Mouse (Mus musculus) erythroblast, embryonic 14.5 days (primary cell): ENCODE data around the gene Mpv17l2. TPM values are rescaled to one million over a fixed set of nuclear protein-coding genes. Genes with fewer than 3 reads are reported as not detected.

Experiments
- H3K27me3 ChIP-seq: 2 replicates; pipeline ENCODE4 v1.6.1; 2012; ENCODE audit warnings: inconsistent platforms; ENCODE audit not compliant: control insufficient read depth
- H3K36me3 ChIP-seq: 2 replicates; pipeline ENCODE4 v1.6.1; 2012; ENCODE audit warnings: mild to moderate bottlenecking, inconsistent platforms; ENCODE audit not compliant: control insufficient read depth
- H3K4me1 ChIP-seq: 2 replicates; pipeline ENCODE4 v1.6.1; 2012; ENCODE audit warnings: inconsistent platforms; ENCODE audit not compliant: control insufficient read depth
- H3K4me3 ChIP-seq: replicated peaks from 2 replicates; pipeline ENCODE3; 2012; ENCODE audit warnings: moderate library complexity, mild to moderate bottlenecking, inconsistent platforms
- H3K9me3 ChIP-seq: 2 replicates; pipeline ENCODE4 v1.6.1; 2012; ENCODE audit warnings: low read length, inconsistent platforms, mixed read lengths; ENCODE audit not compliant: control insufficient read depth
- GATA1 ChIP-seq: IDR thresholded peaks from 2 replicates; pipeline ENCODE4 v1.6.1; 2012; ENCODE audit warnings: low read length, inconsistent platforms, mixed read lengths
- TAL1 ChIP-seq: IDR thresholded peaks from 3 replicates; pipeline ENCODE4 v1.6.1; 2012; ENCODE audit warnings: low read length, inconsistent platforms, mixed read lengths
- polyA plus RNA-seq: library from polyadenylated mRNA; stranded (reverse); fragments of >175 nt; gene quantifications from 2 replicates; pipeline ENCODE4 v1.2.3, GENCODE M21; 2012

The Mpv17l2 gene
- polyA plus RNA-seq, 1 experiment, result 11.4 TPM

DNA sequence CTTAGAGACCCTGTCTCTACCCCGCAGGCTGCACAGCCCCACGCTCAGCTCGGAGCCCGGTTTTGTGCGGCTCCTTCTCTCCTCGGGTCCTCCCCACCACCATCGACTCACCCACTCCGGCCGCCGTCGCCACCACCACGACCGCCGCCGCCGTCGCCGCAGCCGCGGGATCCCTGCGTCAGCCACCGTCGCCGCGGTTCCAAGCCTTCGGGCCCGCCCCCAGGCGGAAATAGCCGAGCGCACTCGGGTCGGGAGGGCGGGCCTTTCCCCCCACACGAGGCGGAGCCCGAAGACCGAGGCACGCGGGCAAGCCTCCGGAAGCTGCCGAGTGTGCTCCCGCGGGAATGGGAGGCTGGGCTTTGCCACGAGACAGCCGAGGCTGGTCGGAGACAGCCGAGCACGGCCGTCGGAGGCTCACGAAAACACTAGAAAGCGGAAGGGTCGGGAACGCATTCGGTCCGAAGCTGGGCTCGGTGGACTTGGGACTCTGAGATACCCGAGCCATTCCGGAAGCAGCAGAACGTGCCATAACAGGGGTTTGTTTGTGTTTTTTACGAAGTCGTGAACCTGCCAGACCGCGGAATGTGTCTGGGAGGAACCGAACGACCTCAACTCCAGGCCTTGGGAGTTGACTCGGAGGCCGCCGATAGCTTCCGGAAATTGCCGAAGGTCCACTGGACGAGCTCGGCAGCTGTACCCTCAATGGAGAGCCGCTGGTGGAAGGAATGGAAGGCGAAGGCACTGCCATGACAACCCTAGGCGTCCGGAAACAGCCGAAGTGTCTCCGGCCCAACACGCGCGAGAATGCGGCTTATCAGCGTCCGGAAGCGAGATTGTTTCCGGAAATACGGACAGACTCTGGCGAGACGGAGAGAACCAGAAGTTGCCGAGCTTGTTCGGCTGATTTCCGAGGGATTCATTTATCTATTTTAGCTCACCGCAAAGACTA lies 16.0 kb upstream of the Mpv17l2 start, which contains the start of gene Pik3r2:
TSS of gene Pik3r2 (minus strand) at position 218 of the 949 bp plus-strand sequence.
- H3K9me3 ChIP-seq, result no peaks in the 10 kb centered on the region
- H3K36me3 ChIP-seq, result peaks cover 60% of the 10 kb centered on the region
- H3K4me1 ChIP-seq, result peaks cover 69% of the 10 kb centered on the region
- TF ChIP-seq TAL1, result no peak
- peak; percentile 87 for TF ChIP-seq GATA1
- no peaks in the 10 kb centered on the region for H3K27me3 ChIP-seq
- H3K4me3 ChIP-seq, result peak within 1 kb of the TSS; percentile 78

DNA sequence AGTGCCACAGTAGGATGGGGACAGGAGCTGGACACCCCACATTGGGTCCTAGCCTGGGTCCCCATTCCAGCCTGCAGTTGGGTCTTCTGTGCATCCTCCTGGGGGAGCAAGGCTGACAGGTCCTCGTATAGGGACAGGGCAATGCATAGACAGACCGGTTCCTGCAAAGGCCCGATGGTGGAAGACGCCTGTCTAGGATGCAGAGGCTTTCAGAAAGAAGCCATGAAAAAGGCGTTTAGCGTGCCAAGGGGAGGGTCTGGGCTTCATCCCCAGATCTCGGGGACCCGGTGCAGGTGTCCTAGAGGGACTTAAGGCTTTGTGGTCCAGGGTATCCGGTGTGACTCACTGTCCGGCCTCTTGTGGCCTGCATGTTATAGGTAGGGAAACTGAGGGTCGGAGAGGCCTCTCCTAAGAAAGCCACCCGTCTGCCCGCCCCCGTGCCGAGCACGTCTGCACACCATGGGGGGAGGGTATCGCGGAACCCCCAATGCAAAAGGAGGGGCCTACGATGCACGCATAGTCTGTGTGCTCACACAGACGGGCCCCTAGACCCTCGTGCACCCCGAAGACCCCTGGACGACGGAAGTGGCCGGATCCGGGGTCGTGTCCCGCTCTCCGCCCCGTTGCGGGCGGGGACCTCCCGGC lies 15.2 kb upstream of the Mpv17l2 start:
- Histone ChIP-seq H3K9me3 (no peaks in the 10 kb centered on the region), H3K36me3 (peaks cover 60% of the 10 kb centered on the region), H3K27me3 (no peaks in the 10 kb centered on the region), H3K4me3 (peak overlapping the region; percentile 78), H3K4me1 (peaks cover 70% of the 10 kb centered on the region)
- TF ChIP-seq GATA1, result no peak
- no peak for TF ChIP-seq TAL1

- Histone ChIP-seq H3K36me3 (peaks cover 60% of the 10 kb centered on the region), H3K9me3 (no peaks in the 10 kb centered on the region), H3K27me3 (no peaks in the 10 kb centered on the region), H3K4me1 (peaks cover 69% of the 10 kb centered on the region), H3K4me3 (no peak overlapping the region)
- TF ChIP-seq GATA1 (no peak), TAL1 (no peak)
Observed at GRCm38 (mm10) chr8:70775227-70775626, 14.5 kb upstream of the Mpv17l2 start.

- TF ChIP-seq GATA1 (no peak), TAL1 (no peak)
- peaks cover 67% of the 10 kb centered on the region for H3K4me1 ChIP-seq
- no peaks in the 10 kb centered on the region for H3K27me3 ChIP-seq
- peaks cover 59% of the 10 kb centered on the region for H3K36me3 ChIP-seq
- H3K4me3 ChIP-seq, result no peak overlapping the region
- no peaks in the 10 kb centered on the region for H3K9me3 ChIP-seq
Observed at GRCm38 (mm10) chr8:70774740-70775139, 14.0 kb upstream of the Mpv17l2 start.

GRCm38 (mm10) chr8:70773833-70774232 lies 13.1 kb upstream of the Mpv17l2 start:
- Histone ChIP-seq H3K4me1 (peaks cover 70% of the 10 kb centered on the region), H3K27me3 (no peaks in the 10 kb centered on the region), H3K36me3 (peaks cover 57% of the 10 kb centered on the region), H3K9me3 (no peaks in the 10 kb centered on the region), H3K4me3 (no peak overlapping the region)
- TF ChIP-seq GATA1, result no peak

DNA sequence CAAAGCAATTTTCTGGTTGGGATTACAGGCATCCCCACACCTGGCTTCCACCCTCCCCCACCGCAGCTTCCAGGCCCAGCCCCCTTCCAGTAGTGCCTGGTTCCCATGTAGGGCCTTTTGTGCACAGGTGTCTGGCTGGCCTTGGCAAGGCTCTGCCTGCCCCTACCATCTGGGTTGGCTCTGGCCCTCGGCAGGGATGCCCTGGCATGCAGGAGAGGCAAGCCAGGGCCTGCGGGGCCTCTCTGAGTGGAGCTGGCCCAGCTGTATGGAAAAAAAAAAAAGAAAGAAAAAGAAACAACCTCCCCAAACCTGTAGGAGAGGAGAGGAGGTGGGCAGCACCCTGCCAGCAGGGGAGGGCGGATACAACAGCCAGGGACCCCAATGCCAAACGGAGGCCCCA lies 12.7 kb upstream of the Mpv17l2 start:
- TF ChIP-seq TAL1, result no peak
- no peak for TF ChIP-seq GATA1
- Histone ChIP-seq H3K27me3 (no peaks in the 10 kb centered on the region), H3K4me3 (no peak overlapping the region), H3K9me3 (no peaks in the 10 kb centered on the region), H3K36me3 (peaks cover 57% of the 10 kb centered on the region), H3K4me1 (peaks cover 71% of the 10 kb centered on the region)

DNA sequence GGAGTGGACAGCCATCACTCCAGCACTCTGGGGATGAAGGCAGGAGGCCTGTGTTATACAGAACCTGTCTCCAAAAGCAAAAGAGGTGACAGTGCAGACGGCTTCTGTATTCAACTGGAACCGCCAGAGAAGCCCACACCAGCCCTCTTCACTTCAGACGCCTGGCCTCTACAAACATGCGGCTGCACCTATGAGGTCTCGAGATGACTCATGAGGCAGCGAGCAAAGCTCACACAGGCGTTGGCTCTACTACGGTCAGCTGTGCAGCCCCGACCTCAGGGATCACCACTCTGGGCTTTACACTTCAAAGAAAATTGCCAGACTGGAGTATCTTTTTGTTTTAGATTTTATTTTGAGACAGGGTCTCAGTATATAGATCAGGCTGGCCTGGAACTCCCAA lies 12.1 kb upstream of the Mpv17l2 start:
- Histone ChIP-seq H3K4me3 (no peak overlapping the region), H3K4me1 (peaks cover 69% of the 10 kb centered on the region), H3K36me3 (peaks cover 58% of the 10 kb centered on the region)

GRCm38 (mm10) chr8:70772075-70772474 lies 11.3 kb upstream of the Mpv17l2 start:
- H3K36me3 ChIP-seq, result peaks cover 61% of the 10 kb centered on the region
- no peaks in the 10 kb centered on the region for H3K9me3 ChIP-seq
- peaks cover 69% of the 10 kb centered on the region for H3K4me1 ChIP-seq
- TF ChIP-seq GATA1, result no peak
- no peak for TF ChIP-seq TAL1
- H3K4me3 ChIP-seq, result no peak overlapping the region
- no peaks in the 10 kb centered on the region for H3K27me3 ChIP-seq

More for the DNA sequence above, 12.1 kb upstream of the Mpv17l2 start:
- H3K27me3 ChIP-seq, result no peaks in the 10 kb centered on the region
- H3K9me3 ChIP-seq, result no peaks in the 10 kb centered on the region
- TF ChIP-seq GATA1, result no peak

GRCm38 (mm10) chr8:70771217-70771616 lies 10.5 kb upstream of the Mpv17l2 start:
- Histone ChIP-seq H3K36me3 (peaks cover 61% of the 10 kb centered on the region), H3K4me3 (no peak overlapping the region), H3K4me1 (peaks cover 70% of the 10 kb centered on the region), H3K9me3 (no peaks in the 10 kb centered on the region), H3K27me3 (no peaks in the 10 kb centered on the region)
- TF ChIP-seq GATA1 (no peak), TAL1 (no peak)
